Mouse (Mus musculus): ENCODE results near the gene Them4. TPM values are rescaled to one million over a fixed set of nuclear protein-coding genes. Genes with fewer than 3 reads are reported as not detected.

Them4 gene
- total RNA-seq, 1 experiment from 2014 or later, result 5.9 TPM

DNA sequence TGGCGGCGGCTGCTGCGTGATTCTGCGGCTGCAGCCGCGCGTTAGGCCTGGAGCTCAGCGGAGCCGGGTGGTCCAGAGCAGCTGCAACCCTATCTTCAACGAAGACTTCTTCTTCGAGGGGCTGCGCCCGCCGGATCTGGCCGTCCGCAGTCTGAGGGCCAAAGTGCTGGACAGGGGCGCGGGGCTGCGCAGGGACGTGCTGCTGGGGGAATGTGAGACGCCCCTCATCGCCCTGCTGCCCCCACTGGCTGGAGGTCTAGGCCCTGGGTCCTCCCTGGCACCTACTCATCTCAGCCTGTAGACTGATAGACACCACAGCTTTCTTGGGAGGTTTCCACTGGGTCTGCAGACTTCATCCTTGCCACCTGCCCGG is 54.3 kb downstream of the Them4 start:
- no peak for ATAC-seq (ENCODE audit: extremely low read depth, insufficient number of reproducible peaks, low FRiP score, poor library complexity, severe bottlenecking)

DNA sequence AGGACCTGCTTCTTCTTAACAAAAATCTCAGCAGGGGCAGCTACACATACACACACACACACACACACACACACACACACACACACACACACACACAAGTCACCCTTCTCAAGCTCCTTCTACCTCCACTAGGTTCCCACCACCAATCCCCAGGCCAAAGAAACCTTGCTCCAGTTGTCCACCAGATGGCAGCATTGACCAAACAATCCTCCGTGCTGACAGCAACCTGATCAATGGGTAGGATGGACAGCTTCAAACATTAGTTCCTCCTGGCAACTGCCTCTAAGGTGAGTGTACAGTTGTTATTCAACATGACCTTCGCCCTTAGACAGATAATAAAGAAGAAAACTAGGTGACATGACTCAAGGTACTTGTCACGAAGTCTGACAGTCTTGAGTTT is 56.9 kb downstream of the Them4 start:
- ATAC-seq (ENCODE audit: extremely low read depth, insufficient number of reproducible peaks, low FRiP score, poor library complexity, severe bottlenecking), result no peak

DNA sequence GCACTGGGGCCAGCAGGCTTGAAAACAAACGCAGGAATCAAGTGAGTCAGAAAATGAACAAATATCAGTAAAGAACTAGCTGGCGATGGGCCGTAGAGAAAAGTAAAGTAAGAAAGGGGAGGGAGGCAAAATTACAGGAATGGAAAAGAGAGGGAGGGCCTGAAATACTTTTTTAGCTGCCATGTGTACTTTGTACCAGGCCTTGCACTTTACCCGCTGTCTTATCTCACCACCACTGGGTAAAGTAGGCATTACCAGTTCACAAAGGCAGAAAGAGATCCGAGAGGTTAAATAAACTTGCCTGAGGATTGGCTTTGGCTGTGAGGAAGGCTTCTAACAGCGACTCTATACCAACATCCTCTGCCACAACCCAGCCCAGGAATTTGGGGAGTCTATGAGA is 57.6 kb downstream of the Them4 start:
- ATAC-seq (ENCODE audit: extremely low read depth, insufficient number of reproducible peaks, low FRiP score, poor library complexity, severe bottlenecking), result no peak

DNA sequence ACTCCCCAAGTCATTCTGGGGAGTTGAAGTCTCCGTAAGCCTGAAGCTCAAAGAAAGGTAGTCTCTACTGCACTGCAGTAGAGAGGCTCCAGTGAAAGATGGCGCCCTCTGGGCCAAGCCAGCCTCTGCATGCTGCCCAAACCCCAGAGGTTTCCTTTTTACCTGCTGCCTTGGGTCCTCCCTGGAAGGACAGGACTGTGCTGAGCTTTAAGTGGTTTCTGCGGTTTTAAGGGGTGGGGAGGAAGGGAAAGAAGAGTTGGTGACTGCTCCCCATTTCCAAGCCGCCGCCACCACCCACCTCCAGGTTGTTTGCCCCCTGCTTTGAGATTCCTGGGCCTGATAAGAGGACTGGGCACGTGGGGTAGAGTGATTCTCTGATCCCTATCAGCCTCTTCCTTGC is 58.7 kb downstream of the Them4 start:
- no peak for ATAC-seq (ENCODE audit: extremely low read depth, insufficient number of reproducible peaks, low FRiP score, poor library complexity, severe bottlenecking)

DNA sequence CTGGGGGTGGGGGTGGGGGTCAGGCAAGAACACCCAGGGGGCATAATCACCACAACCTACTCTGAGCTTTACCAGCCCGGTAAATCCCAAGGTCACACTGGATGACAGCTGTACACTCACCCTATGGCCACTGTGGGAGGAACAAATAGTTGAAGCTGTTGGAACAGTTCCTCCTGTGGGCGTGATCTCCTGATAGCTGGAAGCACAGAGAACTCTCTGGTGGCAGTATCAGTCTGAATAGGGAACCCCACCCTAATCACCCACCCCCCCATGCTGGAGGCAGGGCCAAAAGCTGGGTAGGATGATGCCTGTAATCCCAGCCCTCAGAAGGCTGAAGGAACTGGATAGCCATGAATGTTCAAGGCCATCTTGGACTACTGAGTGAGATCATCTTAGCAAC is 59.8 kb downstream of the Them4 start:
- ATAC-seq (ENCODE audit: extremely low read depth, insufficient number of reproducible peaks, low FRiP score, poor library complexity, severe bottlenecking), result no peak

DNA sequence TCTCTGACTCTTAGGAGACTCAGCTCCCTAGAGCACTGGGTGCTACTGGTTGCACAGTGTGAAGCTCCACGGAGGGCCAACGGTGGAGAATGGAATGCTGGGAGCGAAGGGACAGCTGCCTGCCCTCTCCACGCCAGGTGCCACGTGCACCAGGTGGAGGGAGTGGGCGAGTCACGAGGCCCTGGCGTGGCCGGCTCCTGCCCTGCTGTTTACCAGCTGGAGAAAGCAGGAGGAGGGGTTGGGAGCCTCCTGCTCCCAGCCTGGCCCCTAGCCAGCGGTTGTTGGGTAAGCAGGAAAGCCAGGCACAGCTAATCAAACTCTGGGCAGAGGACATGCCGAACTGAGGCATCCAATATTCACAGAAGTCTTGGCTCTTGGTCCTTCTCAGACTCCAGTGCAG is 61.7 kb downstream of the Them4 start:
- ATAC-seq (ENCODE audit: extremely low read depth, insufficient number of reproducible peaks, low FRiP score, poor library complexity, severe bottlenecking), result no peak

DNA sequence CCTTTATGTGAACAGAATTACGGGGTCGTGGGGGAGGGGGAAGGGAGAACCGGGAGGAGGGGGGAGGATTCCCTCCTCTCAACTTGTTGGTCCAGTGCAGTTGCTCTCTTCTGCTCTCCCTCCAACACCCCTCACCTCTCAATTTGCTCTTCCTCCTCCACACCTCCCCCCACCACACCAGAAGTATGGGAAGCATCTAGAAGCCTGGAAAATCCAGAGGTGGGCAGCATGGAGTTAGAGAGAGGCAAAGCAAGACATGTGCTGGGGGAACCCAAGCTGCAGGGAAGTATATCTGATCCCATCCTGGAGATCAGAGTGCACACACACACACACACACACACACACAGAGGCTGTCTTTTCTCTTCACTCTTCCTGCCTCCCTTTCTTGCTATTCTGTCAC is 62.1 kb downstream of the Them4 start:
- no peak for ATAC-seq (ENCODE audit: extremely low read depth, insufficient number of reproducible peaks, low FRiP score, poor library complexity, severe bottlenecking)

DNA sequence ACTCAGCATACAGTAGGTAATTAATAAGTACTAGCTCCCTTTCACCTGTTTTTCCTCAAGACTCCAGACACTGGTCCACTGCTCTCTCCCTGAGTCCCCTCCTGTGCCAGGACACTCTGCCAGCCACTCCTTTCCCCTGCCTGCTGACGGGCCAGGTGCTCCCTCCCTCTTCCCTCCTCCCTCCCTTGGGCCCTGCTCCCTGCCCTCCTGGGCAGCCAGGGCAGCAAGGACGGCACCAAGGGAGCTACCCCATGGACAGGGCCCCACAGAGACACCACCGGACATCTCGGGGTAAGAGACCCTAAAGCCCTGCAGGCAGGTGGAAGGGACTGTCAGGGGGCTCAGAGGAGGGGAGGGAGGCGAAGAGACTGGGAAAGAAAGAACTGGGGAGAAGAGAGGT is 62.8 kb downstream of the Them4 start, which contains the start of gene Rorc:
Gene Rorc, plus strand, starts transcription at position 154 of the 400 bp plus-strand sequence.
- ATAC-seq (ENCODE audit: extremely low read depth, insufficient number of reproducible peaks, low FRiP score, poor library complexity, severe bottlenecking), result no peak

DNA sequence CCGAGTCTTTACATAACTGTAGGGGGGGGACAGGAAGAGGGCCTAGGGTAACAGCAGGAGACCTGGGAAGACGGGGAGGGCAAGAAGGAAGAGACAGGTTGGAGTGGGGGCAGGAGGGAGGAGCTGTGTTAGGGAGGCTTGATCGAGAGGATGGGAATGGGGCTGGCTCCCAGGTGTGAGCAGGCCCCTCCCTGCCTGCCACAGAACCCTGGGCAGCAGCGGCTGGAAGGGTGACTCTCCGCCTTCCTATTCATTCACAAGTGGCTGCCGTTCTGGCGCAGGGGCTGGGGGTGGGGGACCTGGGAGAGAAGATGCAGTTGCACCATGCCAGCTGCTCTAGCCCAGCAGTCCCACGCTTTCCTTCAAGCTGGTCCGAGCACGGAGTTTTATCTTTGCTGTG is 63.2 kb downstream of the Them4 start:
- ATAC-seq (ENCODE audit: extremely low read depth, insufficient number of reproducible peaks, low FRiP score, poor library complexity, severe bottlenecking), result no peak

DNA sequence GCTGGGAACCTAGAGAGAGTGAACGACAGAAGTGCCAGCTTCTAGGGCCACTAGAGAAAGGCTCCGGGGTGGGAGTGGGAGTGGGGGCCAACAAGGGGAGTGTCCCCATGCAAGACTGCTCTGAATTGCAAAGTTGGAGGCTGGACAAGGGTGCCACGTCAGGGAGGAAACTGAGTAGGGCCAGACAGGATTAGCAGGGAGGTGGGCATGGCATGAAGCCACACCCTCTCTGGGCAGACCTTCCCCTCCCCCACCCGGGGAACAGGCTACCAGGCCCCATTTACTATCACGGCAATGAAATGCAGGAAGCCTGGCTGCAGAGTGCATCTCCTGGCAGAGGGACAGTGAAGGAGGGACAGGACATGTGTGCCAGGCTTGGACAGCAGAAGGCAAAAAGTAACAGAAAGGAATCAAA is 63.7 kb downstream of the Them4 start:
- no peak for ATAC-seq (ENCODE audit: extremely low read depth, insufficient number of reproducible peaks, low FRiP score, poor library complexity, severe bottlenecking)

DNA sequence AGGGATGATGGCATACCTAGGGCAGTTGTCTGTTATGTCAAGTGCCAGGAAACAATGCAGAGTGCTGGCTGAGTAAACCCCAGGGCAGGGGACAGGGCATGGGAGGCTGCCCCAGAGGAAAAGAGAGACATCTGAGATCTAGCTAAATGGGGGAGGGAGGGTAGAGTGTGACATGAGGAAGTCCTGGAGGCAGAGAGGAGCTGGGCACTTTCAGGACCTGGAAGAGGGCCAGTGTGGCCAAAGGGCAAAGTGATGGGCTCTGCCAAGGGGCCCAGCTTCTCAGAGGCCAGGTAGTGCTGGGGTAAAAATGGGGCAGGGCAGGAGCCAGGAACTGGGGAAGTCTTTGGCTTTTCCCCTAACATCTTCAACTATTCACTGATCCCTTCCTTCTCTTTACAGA is 64.7 kb downstream of the Them4 start:
- ATAC-seq (ENCODE audit: extremely low read depth, insufficient number of reproducible peaks, low FRiP score, poor library complexity, severe bottlenecking), result no peak

DNA sequence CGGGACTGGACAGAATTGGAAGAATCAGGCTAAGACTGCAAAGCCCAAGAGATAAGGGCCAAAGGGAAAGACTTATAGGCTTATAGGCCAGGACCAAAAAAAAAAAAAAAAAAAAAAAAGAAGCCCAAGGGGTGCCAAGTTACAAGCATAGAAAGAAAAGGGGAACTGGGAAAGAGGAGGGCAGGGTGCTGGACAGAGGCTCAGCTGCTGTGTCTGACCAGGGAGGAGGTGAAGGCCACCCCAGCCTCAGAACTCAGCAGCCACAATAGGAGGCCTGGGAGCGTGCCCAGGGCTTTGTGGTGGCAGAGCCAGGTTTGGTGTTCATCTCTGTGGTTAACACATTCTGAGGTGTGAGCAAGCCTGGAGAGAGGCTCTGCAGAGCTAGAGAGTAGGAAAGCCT is 65.3 kb downstream of the Them4 start:
- ATAC-seq (ENCODE audit: extremely low read depth, insufficient number of reproducible peaks, low FRiP score, poor library complexity, severe bottlenecking), result no peak

DNA sequence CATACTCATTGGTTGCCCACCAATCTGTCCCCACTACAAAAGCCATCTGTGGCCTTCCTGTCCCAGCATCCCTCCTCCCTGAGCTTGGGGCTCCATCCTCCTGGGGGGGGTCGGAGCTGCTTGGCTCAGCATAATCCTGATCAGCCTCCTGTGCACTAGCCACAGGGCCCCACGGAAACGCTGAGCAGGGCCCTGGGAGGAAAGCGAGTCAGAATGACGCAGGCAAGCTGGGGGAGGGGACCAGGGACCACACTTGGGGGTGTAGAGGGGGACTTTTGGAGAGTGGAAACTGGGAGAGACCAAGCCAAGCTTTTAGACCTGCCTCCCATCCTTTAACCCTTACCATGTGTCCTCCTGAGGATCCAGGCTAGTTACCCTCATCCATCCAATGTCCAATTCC is 66.0 kb downstream of the Them4 start:
- ATAC-seq (ENCODE audit: extremely low read depth, insufficient number of reproducible peaks, low FRiP score, poor library complexity, severe bottlenecking), result no peak

DNA sequence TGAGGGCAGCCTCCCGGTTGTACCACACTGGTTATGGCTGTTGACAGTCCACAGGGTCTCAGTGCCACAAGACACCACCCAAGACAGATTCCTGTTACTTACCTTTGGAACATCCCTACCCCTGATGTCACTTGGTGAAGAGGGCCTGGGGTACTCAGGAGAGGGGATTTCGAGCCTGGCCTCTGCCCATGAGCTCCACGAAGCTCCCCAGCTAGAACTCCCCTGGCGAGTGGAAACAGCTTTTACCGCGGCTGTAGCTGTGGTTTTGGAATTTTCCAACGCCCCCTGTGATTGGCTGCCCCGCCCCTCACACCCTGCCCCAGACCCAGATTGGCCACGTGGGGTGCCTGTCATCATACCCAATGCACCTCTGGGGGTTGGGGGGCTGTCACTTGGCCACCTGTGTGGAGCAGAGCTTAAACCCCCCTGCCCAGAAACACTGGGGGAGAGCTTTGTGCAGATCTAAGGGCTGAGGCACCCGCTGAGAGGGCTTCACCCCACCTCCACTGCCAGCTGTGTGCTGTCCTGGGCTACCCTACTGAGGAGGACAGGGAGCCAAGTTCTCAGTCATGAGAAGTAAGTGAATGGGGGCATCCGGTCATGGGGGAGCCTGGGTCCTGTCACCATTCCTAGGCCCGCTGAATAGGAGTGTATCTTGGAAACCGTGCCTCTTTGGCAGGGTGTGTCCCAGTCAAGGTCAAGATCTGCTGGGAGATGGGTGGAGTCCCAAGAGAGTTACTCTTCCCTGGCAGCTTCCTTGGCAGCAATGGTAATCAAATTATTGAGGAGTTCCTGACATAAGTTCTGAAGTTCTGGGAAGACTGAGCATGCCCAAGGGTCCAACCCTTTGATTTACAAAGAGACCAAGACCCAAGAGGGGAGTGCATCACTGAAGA is 67.4 kb downstream of the Them4 start:
- no peak for ATAC-seq (ENCODE audit: extremely low read depth, insufficient number of reproducible peaks, low FRiP score, poor library complexity, severe bottlenecking)

DNA sequence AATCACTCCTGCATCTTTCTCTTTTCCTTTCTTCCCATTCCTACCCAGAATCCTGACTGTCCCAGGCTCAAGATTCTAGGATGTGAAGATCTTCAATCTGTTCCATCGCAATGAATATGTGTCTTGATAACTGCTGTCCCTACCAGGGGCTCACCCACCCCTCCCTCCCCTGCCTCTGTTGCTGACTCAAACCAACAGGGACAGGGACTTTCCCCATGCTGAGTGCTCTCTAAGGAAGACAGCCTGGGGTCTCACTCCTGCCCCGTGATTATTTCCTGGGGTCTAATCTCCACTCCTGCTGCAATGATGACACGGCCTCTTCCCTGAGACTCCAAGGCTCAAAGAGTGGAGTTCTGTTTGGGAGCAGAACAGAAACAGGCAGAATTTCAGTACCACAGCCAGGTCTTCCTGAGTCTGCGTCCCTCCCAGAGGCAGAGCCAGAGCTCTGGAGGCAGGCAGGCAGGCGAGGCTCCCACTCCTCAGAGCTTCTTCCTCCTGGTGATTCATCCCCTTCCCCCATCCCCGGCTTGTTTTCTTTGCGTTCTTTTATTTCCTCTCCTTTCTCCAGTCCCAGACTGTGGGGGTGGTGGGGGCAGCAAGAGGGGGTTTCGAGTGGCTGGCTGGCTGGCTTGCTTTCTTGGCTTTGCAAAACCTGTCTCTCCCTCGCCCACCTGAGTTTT is 70.1 kb downstream of the Them4 start:
- no peak for ATAC-seq (ENCODE audit: extremely low read depth, insufficient number of reproducible peaks, low FRiP score, poor library complexity, severe bottlenecking)

Other genes with a start within 250 kb of the Them4 start
- not detected in 2 replicates for gene Gm10697, start 237.4 kb upstream of the Them4 start, total RNA-seq (2017)
- gene Gm10696, start 131.9 kb upstream of the Them4 start, total RNA-seq (2017), result not detected in 2 replicates
- not detected in 2 replicates for gene Gm5286, start 113.4 kb upstream of the Them4 start, total RNA-seq (2017)
- gene Gm4778, start 46.1 kb upstream of the Them4 start, total RNA-seq (2017), result not detected in 2 replicates
- not detected in 2 replicates for gene Them5, start 32.0 kb downstream of the Them4 start, total RNA-seq (2017)
- gene C2cd4d, start 52.3 kb downstream of the Them4 start, total RNA-seq (2017), result not detected in 2 replicates
- 0.74 and 1.3 TPM in 2 replicates for gene Rorc, start 62.7 kb downstream of the Them4 start, total RNA-seq (2017)
- not detected in 2 replicates for gene Lingo4, start 88.4 kb downstream of the Them4 start, total RNA-seq (2017)
- 0.58 and 1.1 TPM in 2 replicates for gene Tdrkh, start 103.2 kb downstream of the Them4 start, total RNA-seq (2017)
- gene Mrpl9, start 133.2 kb downstream of the Them4 start, total RNA-seq (2017), result 40.0 and 42.2 TPM in 2 replicates
- not detected in 2 replicates for gene Oaz3, start 133.8 kb downstream of the Them4 start, total RNA-seq (2017)
- 0.12 TPM in 1 of 2 replicates, not detected in the other for gene Celf3, start 168.2 kb downstream of the Them4 start, total RNA-seq (2017)
- 1.8 TPM in 1 of 2 replicates, not detected in the other for gene Riiad1, start 170.3 kb downstream of the Them4 start, total RNA-seq (2017)

All from neutrophil, adult 5-6 weeks (primary cell).